Mouse (Mus musculus): ENCODE measurements around the gene Ikzf1.

Gene Ikzf1

GRCm38 (mm10) chr11:11801067-11801466 lies 116.3 kb downstream of the Ikzf1 start:
- in situ Hi-C loops (cut with MboI; ENCODE audit: unreplicated experiment in 2 of 2) = loop anchor here (25.0 kb wide), 2 partner anchors 486 to 736 kb away; no protein-coding TSS in a partner anchor

GRCm38 (mm10) chr11:11804421-11804820 lies 119.6 kb downstream of the Ikzf1 start:
- in situ Hi-C loops (cut with MboI; ENCODE audit: unreplicated experiment in 2 of 2) = loop anchor here (25.0 kb wide), 2 partner anchors 483 to 733 kb away; no protein-coding TSS in a partner anchor

- in situ Hi-C loops (cut with MboI; ENCODE audit: unreplicated experiment in 2 of 2) = loop anchor here (25.0 kb wide), 2 partner anchors 481 to 731 kb away; no protein-coding TSS in a partner anchor
Observed at GRCm38 (mm10) chr11:11805951-11806350, 121.1 kb downstream of the Ikzf1 start.

GRCm38 (mm10) chr11:11808035-11808819 lies 123.4 kb downstream of the Ikzf1 start:
- in situ Hi-C loops (cut with MboI; ENCODE audit: unreplicated experiment in 2 of 2) = loop anchor here (25.0 kb wide), 2 partner anchors 479 to 729 kb away; no protein-coding TSS in a partner anchor

- in situ Hi-C loops (cut with MboI; ENCODE audit: unreplicated experiment in 2 of 2) = loop anchor here (25.0 kb wide), 2 partner anchors 478 to 728 kb away; no protein-coding TSS in a partner anchor
Observed at GRCm38 (mm10) chr11:11808820-11809403, 124.1 kb downstream of the Ikzf1 start, which contains the start of gene Fignl1. Fignl1 (minus strand) TSS chr11:11808962.

GRCm38 (mm10) chr11:11809404-11810175 lies 124.8 kb downstream of the Ikzf1 start:
- in situ Hi-C loops (cut with MboI; ENCODE audit: unreplicated experiment in 2 of 2) = loop anchor here (10.0 to 25.0 kb wide), 3 partner anchors 475 to 728 kb away; no protein-coding TSS in a partner anchor

GRCm38 (mm10) chr11:11811906-11812480 lies 127.2 kb downstream of the Ikzf1 start:
- in situ Hi-C loops (cut with MboI; ENCODE audit: unreplicated experiment in 2 of 2) = loop anchor here (10.0 to 25.0 kb wide), 3 partner anchors 473 to 725 kb away; no protein-coding TSS in a partner anchor

- in situ Hi-C loops (cut with MboI; ENCODE audit: unreplicated experiment in 2 of 2) = loop anchor here (10.0 to 25.0 kb wide), 3 partner anchors 469 to 722 kb away; no protein-coding TSS in a partner anchor
Observed at GRCm38 (mm10) chr11:11815737-11816136, 130.9 kb downstream of the Ikzf1 start.

GRCm38 (mm10) chr11:11818797-11819196 lies 134.0 kb downstream of the Ikzf1 start:
- in situ Hi-C loops (cut with MboI; ENCODE audit: unreplicated experiment in 2 of 2) = loop anchor here (10.0 to 25.0 kb wide), 3 partner anchors 466 to 719 kb away; no protein-coding TSS in a partner anchor

- in situ Hi-C loops (cut with MboI; ENCODE audit: unreplicated experiment in 2 of 2) = loop anchor here (10.0 to 25.0 kb wide), 3 partner anchors 466 to 718 kb away; no protein-coding TSS in a partner anchor
Observed at GRCm38 (mm10) chr11:11819206-11819605, 134.4 kb downstream of the Ikzf1 start.

GRCm38 (mm10) chr11:11820251-11820650 lies 135.4 kb downstream of the Ikzf1 start:
- in situ Hi-C loops (cut with MboI; ENCODE audit: unreplicated experiment in 2 of 2) = loop anchor here (5.0 to 25.0 kb wide), 4 partner anchors 52 to 717 kb away; no protein-coding TSS in a partner anchor

- in situ Hi-C loops (cut with MboI; ENCODE audit: unreplicated experiment in 2 of 2) = loop anchor here (5.0 to 25.0 kb wide), 4 partner anchors 52 to 717 kb away; no protein-coding TSS in a partner anchor
Observed at GRCm38 (mm10) chr11:11820737-11821136, 135.9 kb downstream of the Ikzf1 start.

GRCm38 (mm10) chr11:11821387-11821975 lies 136.7 kb downstream of the Ikzf1 start:
- in situ Hi-C loops (cut with MboI; ENCODE audit: unreplicated experiment in 2 of 2) = loop anchor here (5.0 to 25.0 kb wide), 4 partner anchors 51 to 716 kb away; no protein-coding TSS in a partner anchor
